Mouse (Mus musculus) neural tube, embryonic 15.5 days (tissue): Measurements from ENCODE around the gene Atp5j. TPM values are rescaled to one million over a fixed set of nuclear protein-coding genes. Genes with fewer than 3 reads are reported as not detected.

Experiments
- ATAC-seq: fragments of 200-750 bp; cut with Nextera tagmentation; 2 replicates; pipeline ENCODE4 v1.8.0; 2017; ENCODE audit warnings: mild to moderate bottlenecking, moderate TSS enrichment, moderate library complexity; ENCODE audit not compliant: low FRiP score
- H3K27ac ChIP-seq: fragments of 300-500 bp; sonication (generic); replicated peaks from 2 replicates; pipeline ENCODE4 v1.5.1; 2015; ENCODE audit warnings: mild to moderate bottlenecking, inconsistent platforms
- H3K27me3 ChIP-seq: fragments of 300-500 bp; sonication (generic); replicated peaks from 2 replicates; pipeline ENCODE4 v1.6.1; 2015; ENCODE audit warnings: inconsistent platforms
- H3K36me3 ChIP-seq: fragments of 300-500 bp; sonication (generic); 2 replicates; pipeline ENCODE4 v1.6.1; 2015; ENCODE audit warnings: inconsistent platforms
- H3K4me1 ChIP-seq: fragments of 300-500 bp; sonication (generic); 2 replicates; pipeline ENCODE4 v1.6.1; 2015; ENCODE audit warnings: inconsistent platforms
- H3K4me2 ChIP-seq: fragments of 300-500 bp; sonication (generic); 2 replicates; pipeline ENCODE4 v1.6.1; 2015; ENCODE audit warnings: inconsistent platforms, mild to moderate bottlenecking, moderate library complexity
- H3K4me3 ChIP-seq: fragments of 300-500 bp; sonication (generic); replicated peaks from 2 replicates; pipeline ENCODE4 v1.5.1; 2015; ENCODE audit warnings: mild to moderate bottlenecking, inconsistent platforms
- H3K9ac ChIP-seq: fragments of 300-500 bp; sonication (generic); replicated peaks from 2 replicates; pipeline ENCODE4 v1.6.1; 2015; ENCODE audit warnings: mild to moderate bottlenecking, inconsistent platforms
- H3K9me3 ChIP-seq: fragments of 300-500 bp; sonication (generic); replicated peaks from 2 replicates; pipeline ENCODE4 v1.6.1; 2016; ENCODE audit warnings: inconsistent platforms
- WGBS: fragments of 180-500 bp; shearing (Covaris S2); methylation state at CpG from one replicate; pipeline ENCODE4 v1.1.7; 2015; ENCODE audit warnings: mixed read lengths; 5-methylcytosine and 5-hydroxymethylcytosine counted together
- polyA plus RNA-seq: library from polyadenylated mRNA; unstranded; fragments of >200 nt; fragmentation: Nextera tagmentation; extraction: Ambion mirVana; gene quantifications from 2 replicates; pipeline ENCODE4 v1.2.1, GENCODE M21; 2015

Gene Atp5j
- polyA plus RNA-seq, 1 experiment from 2014 or later, result 888 TPM

GRCm38 (mm10) chr16:84778431-84778830, 57.0 kb downstream of the Atp5j start:
- WGBS, result 89% methylated on average over 6 of the region's 6 CpGs
- H3K4me3 ChIP-seq, result no peak overlapping the region
- H3K4me2 ChIP-seq, result no peak overlapping the region
- H3K36me3 ChIP-seq, result no peaks in the 10 kb centered on the region
- no peaks in the 10 kb centered on the region for H3K9me3 ChIP-seq
- H3K27me3 ChIP-seq, result no peaks in the 10 kb centered on the region
- H3K27ac ChIP-seq, result no peak overlapping the region
- no peak overlapping the region for H3K9ac ChIP-seq
- no peak for ATAC-seq
- H3K4me1 ChIP-seq, result peaks cover 19% of the 10 kb centered on the region

Other genes starting within 250 kb of the Atp5j start
- gene Mrpl39, start 99.9 kb downstream of the Atp5j start, polyA plus RNA-seq, result 38.7 and 39.6 TPM in 2 replicates
- 20.8 and 24.5 TPM in 2 replicates for gene Jam2, start 61.5 kb downstream of the Atp5j start, polyA plus RNA-seq
- gene Gabpa, start 700 bp downstream of the Atp5j start, polyA plus RNA-seq, result 14.7 and 17.0 TPM in 2 replicates